Mouse (Mus musculus): ENCODE measurements around the gene Zdhhc20.
"Not testable (repeated sequence)": the region's sequence is repeated elsewhere in the genome, so short reads cannot be mapped to it uniquely, and the experiment has no call there.

Gene Zdhhc20

DNA sequence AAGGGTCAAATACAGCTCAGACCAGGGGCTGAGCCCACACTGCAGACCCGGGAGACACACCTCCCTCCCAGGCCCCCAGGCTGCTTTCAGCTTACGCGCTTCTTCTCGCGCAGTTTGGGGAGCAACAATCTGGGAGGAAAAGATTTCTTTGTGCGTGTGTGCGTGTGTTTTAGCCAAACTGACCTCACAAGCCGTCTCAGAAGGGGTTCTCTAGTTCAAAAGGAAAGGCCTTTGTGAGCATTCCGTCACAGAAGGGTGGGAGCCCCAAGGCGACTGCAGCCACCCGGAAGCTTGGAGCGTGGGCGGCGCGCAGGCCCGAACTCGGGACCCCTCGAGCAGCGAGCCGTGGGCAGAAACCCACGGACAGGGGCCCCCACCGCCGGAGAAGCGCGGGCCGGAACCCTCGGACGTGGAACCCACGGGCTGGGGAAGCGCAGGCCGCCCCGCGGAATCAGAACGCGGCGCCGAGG, 500 bp downstream of the Zdhhc20 start:
- DNase-seq, result peak in 1 of 2 experiments; percentile 70

- DNase-seq, result no peak
Measured at GRCm38 (mm10) chr14:57887171-57887570, 2.9 kb downstream of the Zdhhc20 start.

GRCm38 (mm10) chr14:57886032-57886431, 4.0 kb downstream of the Zdhhc20 start:
- DNase-seq, result no peak

- no peak for DNase-seq
Measured at GRCm38 (mm10) chr14:57883341-57883740, 6.7 kb downstream of the Zdhhc20 start.

- no peak for DNase-seq
Measured at GRCm38 (mm10) chr14:57882720-57883119, 7.4 kb downstream of the Zdhhc20 start.

GRCm38 (mm10) chr14:57881793-57882192, 8.3 kb downstream of the Zdhhc20 start:
- DNase-seq, result no peak

DNA sequence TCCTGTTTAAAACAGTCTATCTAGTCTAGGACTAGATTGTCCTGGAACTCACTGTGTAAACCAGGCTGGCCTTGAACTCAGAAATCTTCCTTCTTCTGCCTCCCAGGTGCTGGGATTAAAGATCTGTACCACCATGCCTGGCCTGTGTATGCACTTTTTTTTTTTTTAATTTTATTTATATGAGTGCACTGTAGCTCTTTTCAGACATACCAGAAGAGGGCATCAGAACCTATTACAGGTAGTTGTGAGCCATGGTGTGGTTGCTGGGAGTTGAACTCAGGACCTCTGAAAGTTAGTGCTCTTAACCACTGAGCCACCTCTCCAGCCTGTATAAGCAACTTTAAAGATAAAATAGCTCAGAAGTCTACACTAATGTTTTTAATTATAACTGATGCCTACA, 9.0 kb downstream of the Zdhhc20 start:
- no peak for DNase-seq

DNA sequence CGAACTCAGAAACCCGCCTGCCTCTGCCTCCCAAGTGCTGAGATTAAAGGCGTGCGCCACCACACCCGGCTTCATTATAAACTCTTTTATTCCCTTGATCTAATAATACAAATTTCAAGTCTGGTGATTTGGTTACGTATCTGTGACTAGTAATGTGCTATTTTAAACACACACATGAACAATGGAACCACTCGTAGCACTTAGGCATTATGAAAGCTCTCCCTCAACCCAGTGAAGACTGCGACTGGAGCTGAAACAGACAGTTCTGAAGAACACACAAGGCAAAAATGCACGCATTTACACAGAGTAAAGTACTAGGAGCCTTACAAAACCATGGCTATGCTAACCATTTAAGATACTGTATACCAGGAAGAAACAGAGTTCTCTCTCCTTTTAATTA, 12.2 kb downstream of the Zdhhc20 start:
- DNase-seq, result no peak

GRCm38 (mm10) chr14:57866676-57867276, 23.3 kb downstream of the Zdhhc20 start:
- DNase-seq, result no peak

DNA sequence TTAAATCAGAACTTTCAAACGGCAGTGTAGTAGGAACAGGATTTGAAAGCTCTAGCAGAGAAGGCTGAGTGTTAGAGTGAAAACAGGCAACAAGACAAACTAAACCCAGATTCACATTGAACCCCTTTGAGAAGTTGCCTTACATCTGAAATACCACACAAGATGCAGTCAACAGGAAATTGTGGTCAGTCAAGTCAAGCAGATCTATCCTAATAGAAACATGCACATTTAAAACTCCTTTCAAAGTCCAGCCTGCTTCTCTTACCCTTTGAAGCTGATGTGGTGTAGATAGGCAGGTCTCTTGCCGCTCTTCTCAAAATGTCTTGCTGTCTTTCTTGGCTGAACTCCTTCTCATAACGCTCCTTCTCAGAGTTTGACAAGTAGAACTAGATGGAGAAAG, 24.8 kb downstream of the Zdhhc20 start:
- no peak for DNase-seq

- DNase-seq, result no peak
Measured at GRCm38 (mm10) chr14:57863129-57863528, 26.9 kb downstream of the Zdhhc20 start.

- no peak for DNase-seq
Measured at GRCm38 (mm10) chr14:57861987-57862412, 28.1 kb downstream of the Zdhhc20 start.

GRCm38 (mm10) chr14:57859520-57859919, 30.6 kb downstream of the Zdhhc20 start:
- no peak for DNase-seq

DNA sequence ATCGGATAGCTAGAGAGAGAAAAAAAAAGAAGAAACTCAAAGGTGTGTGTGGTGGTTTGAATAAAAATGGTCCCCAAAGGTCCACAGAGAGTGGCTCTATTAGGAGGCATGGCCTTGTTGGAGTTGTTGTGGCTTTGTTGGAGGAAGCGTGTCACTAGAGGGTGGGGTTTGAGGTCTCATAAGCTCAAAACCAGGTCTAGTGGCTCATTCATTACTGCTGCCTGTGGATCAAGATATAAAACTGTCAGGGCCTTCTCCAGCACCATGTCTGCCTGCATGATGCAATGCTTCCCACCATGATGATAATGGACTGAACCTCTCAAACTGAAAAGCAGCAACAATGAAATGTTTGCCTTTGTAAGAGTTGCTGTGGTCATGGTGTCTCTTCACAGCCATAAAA, 31.5 kb downstream of the Zdhhc20 start:
- no peak for DNase-seq

- DNase-seq, result not testable (repeated sequence)
Measured at GRCm38 (mm10) chr14:57856037-57856436, 34.0 kb downstream of the Zdhhc20 start.

DNA sequence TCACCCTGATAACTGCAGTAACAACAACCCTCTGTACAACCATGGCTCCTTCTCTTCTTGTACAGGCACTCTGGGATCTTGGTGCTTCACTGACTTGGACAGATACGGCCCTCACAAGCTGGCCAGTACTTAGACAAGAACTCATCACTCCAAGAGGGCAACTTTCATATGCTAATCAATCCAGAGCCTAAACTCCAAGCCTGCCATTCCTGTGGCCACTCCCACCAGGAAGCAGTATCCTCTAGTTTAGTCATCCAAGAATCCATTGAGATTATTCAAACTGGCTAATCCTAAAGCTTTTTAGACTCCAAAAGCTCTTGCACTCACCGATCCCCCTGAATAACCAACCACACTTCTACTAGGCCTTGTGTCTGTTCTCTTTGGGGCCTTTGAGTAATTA, 37.1 kb downstream of the Zdhhc20 start:
- DNase-seq, result no peak

DNA sequence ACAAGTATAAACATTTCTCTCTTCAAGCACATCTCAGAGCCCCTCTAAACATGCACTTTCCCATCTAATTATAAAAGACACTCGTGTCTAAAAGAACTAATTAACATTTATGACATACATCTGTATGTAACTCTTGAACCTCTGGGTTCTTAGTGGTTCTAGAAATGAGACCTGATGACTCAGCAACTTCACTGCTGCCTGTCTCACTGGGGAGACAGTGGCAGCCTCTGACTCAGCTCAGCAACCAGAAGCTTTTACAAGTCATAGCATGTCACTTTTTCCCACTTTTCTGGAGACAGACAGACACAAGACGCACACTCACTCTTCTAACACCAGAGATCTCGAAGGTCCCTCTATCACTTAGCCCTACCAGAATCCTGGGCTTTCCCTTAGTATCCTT, 39.7 kb downstream of the Zdhhc20 start:
- no peak for DNase-seq

- no peak for DNase-seq
Measured at GRCm38 (mm10) chr14:57848646-57849045, 41.4 kb downstream of the Zdhhc20 start.

- not testable (repeated sequence) for DNase-seq
Measured at GRCm38 (mm10) chr14:57848061-57848460, 42.0 kb downstream of the Zdhhc20 start.

DNA sequence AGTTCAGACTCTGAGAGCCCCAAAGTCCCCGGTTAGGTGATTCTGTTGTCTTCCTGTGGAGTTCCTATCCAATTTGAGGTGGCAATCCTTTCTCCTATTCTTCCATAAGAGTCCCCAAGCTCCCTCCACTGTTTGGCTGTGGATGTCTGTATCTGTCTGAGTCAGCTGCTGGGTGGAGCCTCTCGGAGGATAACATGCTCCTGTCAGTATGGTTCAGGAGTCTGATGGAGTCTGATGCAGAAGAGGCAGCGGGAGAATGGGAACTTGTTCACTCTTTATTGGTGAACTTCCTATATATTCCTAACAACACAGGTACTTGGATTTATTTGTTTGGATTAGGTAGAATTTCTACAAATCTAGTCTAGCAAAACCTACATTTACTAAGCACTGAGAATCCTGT, 45.5 kb downstream of the Zdhhc20 start:
- no peak for DNase-seq

- DNase-seq, result no peak
Measured at GRCm38 (mm10) chr14:57835157-57835556, 54.9 kb downstream of the Zdhhc20 start.

GRCm38 (mm10) chr14:57833526-57833925, 56.5 kb downstream of the Zdhhc20 start:
- DNase-seq, result no peak

- DNase-seq, result peak; percentile 22 to 35
Measured at GRCm38 (mm10) chr14:57827284-57827683, 62.8 kb downstream of the Zdhhc20 start.

DNA sequence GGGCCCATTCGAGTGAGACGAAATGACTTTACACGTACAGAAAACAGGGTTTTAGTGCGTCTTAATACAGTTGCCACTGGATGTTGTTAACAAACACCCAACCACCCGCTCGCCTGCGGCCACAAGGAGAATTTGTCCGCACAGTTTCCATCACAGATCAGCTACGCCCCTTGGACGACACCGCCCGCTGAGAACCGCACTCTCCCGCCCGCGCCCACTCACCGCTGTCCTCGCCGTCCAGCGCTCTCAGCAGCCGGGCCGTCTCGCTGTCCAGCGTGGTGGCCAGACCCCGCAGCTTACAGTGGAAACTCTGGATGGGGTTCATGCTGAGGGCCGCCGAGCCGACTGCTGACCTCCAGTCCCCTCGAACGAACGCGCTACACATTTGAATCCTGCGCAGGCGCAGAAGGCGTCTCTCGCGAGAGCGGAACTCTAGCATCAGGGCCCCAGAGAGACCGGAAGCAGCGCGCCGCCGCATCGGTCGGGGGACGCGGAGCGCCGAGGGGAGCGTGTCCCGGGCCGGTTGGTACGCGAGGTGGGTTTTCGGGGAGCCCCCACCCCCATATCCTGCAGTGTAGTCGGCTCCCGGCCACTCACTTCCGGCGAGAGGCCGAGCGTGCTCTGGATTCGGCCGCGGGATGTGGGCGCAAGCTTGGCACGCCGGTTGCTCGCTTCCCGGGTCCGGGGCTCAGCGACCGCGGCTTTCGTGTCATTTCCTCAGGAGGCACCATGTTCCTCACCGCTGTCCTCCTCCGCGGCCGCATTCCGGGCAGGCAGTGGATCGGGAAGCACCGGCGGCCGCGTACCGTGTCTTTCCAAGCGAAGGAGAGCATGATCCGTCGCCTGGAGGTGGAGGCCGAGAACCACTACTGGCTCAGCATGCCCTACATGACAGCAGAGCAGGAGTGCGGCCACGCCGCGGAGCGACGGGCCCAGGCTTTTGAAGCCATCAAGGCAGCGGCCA, 64.0 kb downstream of the Zdhhc20 start, which contains the start of the genes Ska3 and Mrpl57:
Gene Ska3, minus strand, starts transcription at position 398 of the 964 bp plus-strand sequence.
Gene Mrpl57, plus strand, starts transcription at position 447 of the 964 bp plus-strand sequence.
- peak; percentile 91 to 93 for DNase-seq
